Mouse (Mus musculus): Measurements from ENCODE around the gene Bhlha9. TPM values are rescaled to one million over a fixed set of nuclear protein-coding genes. Genes with fewer than 3 reads are reported as not detected.

Bhlha9 gene
- not detected for polyA plus RNA-seq (2017; shearing (Covaris generic))

GRCm38 (mm10) chr11:76671871-76672475 lies at the start of gene Bhlha9:
Gene Bhlha9 (plus strand): TSS chr11:76672470.

GRCm38 (mm10) chr11:76679508-76679907 lies 7.2 kb downstream of the Bhlha9 start, which contains the start of gene Trarg1:
Gene Trarg1 (plus strand): TSS chr11:76679808.

Other genes with a start within 250 kb of the Bhlha9 start
- gene Abr, start 50.2 kb upstream of the Bhlha9 start, polyA plus RNA-seq (2017; shearing (Covaris generic)) = 52.0 TPM
- 0.11 TPM for gene Trarg1, start 7.3 kb downstream of the Bhlha9 start, polyA plus RNA-seq (2017; shearing (Covaris generic))
- 81.4 TPM for gene Gosr1, start 91.1 kb downstream of the Bhlha9 start, polyA plus RNA-seq (2017; shearing (Covaris generic))
- gene Cpd, start 174.5 kb downstream of the Bhlha9 start, polyA plus RNA-seq (2017; shearing (Covaris generic)) = 1.0 TPM
- 0.88 TPM for gene Tmigd1, start 229.7 kb downstream of the Bhlha9 start, polyA plus RNA-seq (2017; shearing (Covaris generic))

All from inflammation-experienced regulatory T-cells, adult 16 weeks (primary cell).